Mouse (Mus musculus): ENCODE measurements around the gene Bicdl2. TPM values are rescaled to one million over a fixed set of nuclear protein-coding genes. Genes with fewer than 3 reads are reported as not detected.

Gene Bicdl2
- not detected for total RNA-seq (2021)

GRCm38 (mm10) chr17:23660117-23660875 lies at the start of gene Bicdl2:
Bicdl2 (plus strand) TSS chr17:23660506.
- intact Hi-C loops (cut with DNase I): loop anchor here (5.0 kb wide), 1 partner anchor 42 kb away; no protein-coding TSS in a partner anchor
- no peak for DNase-seq (ENCODE audit: low spot score in 2 of 2)

- intact Hi-C loops (cut with DNase I): no loop called here
- DNase-seq (ENCODE audit: low spot score in 2 of 2): no peak
Measured at GRCm38 (mm10) chr17:23617087-23617486, 43.2 kb upstream of the Bicdl2 start.

GRCm38 (mm10) chr17:23620351-23620750 lies 40.0 kb upstream of the Bicdl2 start:
- intact Hi-C loops (cut with DNase I): no loop called here
- no peak for DNase-seq (ENCODE audit: low spot score in 2 of 2)

GRCm38 (mm10) chr17:23627813-23628212 lies 32.5 kb upstream of the Bicdl2 start:
- intact Hi-C loops (cut with DNase I): no loop called here

GRCm38 (mm10) chr17:23630195-23631020 lies 29.9 kb upstream of the Bicdl2 start:
- peak; percentile 80 to 93 for DNase-seq (ENCODE audit: low spot score in 2 of 2)
- intact Hi-C loops (cut with DNase I): loop anchor here (5.0 kb wide), 1 partner anchor 58 kb away; no protein-coding TSS in a partner anchor

More at GRCm38 (mm10) chr17:23627813-23628212, 32.5 kb upstream of the Bicdl2 start:
- no peak for DNase-seq (ENCODE audit: low spot score in 2 of 2)

- intact Hi-C loops (cut with DNase I): loop anchor here (5.0 kb wide), 1 partner anchor 59 kb away; no protein-coding TSS in a partner anchor
- no peak for DNase-seq (ENCODE audit: low spot score in 2 of 2)
Measured at GRCm38 (mm10) chr17:23631241-23631640, 29.1 kb upstream of the Bicdl2 start.

- DNase-seq (ENCODE audit: low spot score in 2 of 2): no peak
Measured at GRCm38 (mm10) chr17:23644613-23645495, 15.5 kb upstream of the Bicdl2 start, which contains the start of gene Mmp25. Mmp25 (minus strand) TSS chr17:23645277.

GRCm38 (mm10) chr17:23645894-23646293 lies 14.4 kb upstream of the Bicdl2 start:
- no peak for DNase-seq (ENCODE audit: low spot score in 2 of 2)
- intact Hi-C loops (cut with DNase I): no loop called here

More at GRCm38 (mm10) chr17:23644613-23645495, 15.5 kb upstream of the Bicdl2 start, which contains the start of gene Mmp25:
- intact Hi-C loops (cut with DNase I): no loop called here

- intact Hi-C loops (cut with DNase I): no loop called here
Measured at GRCm38 (mm10) chr17:23651363-23651762, 8.9 kb upstream of the Bicdl2 start.

GRCm38 (mm10) chr17:23653324-23653723 lies 7.0 kb upstream of the Bicdl2 start:
- intact Hi-C loops (cut with DNase I): no loop called here
- DNase-seq (ENCODE audit: low spot score in 2 of 2): no peak

More at GRCm38 (mm10) chr17:23651363-23651762, 8.9 kb upstream of the Bicdl2 start:
- no peak for DNase-seq (ENCODE audit: low spot score in 2 of 2)

GRCm38 (mm10) chr17:23654001-23654400 lies 6.3 kb upstream of the Bicdl2 start:
- DNase-seq (ENCODE audit: low spot score in 2 of 2): no peak
- intact Hi-C loops (cut with DNase I): no loop called here

GRCm38 (mm10) chr17:23654410-23654809 lies 5.9 kb upstream of the Bicdl2 start:
- no peak for DNase-seq (ENCODE audit: low spot score in 2 of 2)
- intact Hi-C loops (cut with DNase I): no loop called here

GRCm38 (mm10) chr17:23658450-23658849 lies 1.9 kb upstream of the Bicdl2 start:
- DNase-seq (ENCODE audit: low spot score in 2 of 2): no peak
- intact Hi-C loops (cut with DNase I): no loop called here

- DNase-seq (ENCODE audit: low spot score in 2 of 2): no peak
- intact Hi-C loops (cut with DNase I): loop anchor here (5.0 kb wide), 1 partner anchor 41 kb away; no protein-coding TSS in a partner anchor
Measured at GRCm38 (mm10) chr17:23660876-23661200, 532 bp downstream of the Bicdl2 start.

GRCm38 (mm10) chr17:23661526-23661925 lies 1.2 kb downstream of the Bicdl2 start:
- intact Hi-C loops (cut with DNase I): loop anchor here (5.0 kb wide), 1 partner anchor 41 kb away; no protein-coding TSS in a partner anchor
- DNase-seq (ENCODE audit: low spot score in 2 of 2): no peak

- peak in 1 of 2 experiments; percentile 33 for DNase-seq (ENCODE audit: low spot score in 2 of 2)
- intact Hi-C loops (cut with DNase I): loop anchor here (5.0 kb wide), 1 partner anchor 38 kb away; no protein-coding TSS in a partner anchor
Measured at GRCm38 (mm10) chr17:23664556-23665021, 4.3 kb downstream of the Bicdl2 start.

GRCm38 (mm10) chr17:23665511-23665910 lies 5.2 kb downstream of the Bicdl2 start:
- no peak for DNase-seq (ENCODE audit: low spot score in 2 of 2)
- intact Hi-C loops (cut with DNase I): no loop called here

- no peak for DNase-seq (ENCODE audit: low spot score in 2 of 2)
- intact Hi-C loops (cut with DNase I): no loop called here
Measured at GRCm38 (mm10) chr17:23670516-23671074, 10.3 kb downstream of the Bicdl2 start.

- intact Hi-C loops (cut with DNase I): no loop called here
- no peak for DNase-seq (ENCODE audit: low spot score in 2 of 2)
Measured at GRCm38 (mm10) chr17:23671519-23671918, 11.2 kb downstream of the Bicdl2 start.

All from left cerebral cortex, postnatal 25 days (tissue).